Mouse (Mus musculus): ENCODE measurements around the gene Rbbp8nl. TPM values are rescaled to one million over a fixed set of nuclear protein-coding genes. Genes with fewer than 3 reads are reported as not detected.

Gene Rbbp8nl
- total RNA-seq, 2 experiments from 2014 or later = not detected

DNA sequence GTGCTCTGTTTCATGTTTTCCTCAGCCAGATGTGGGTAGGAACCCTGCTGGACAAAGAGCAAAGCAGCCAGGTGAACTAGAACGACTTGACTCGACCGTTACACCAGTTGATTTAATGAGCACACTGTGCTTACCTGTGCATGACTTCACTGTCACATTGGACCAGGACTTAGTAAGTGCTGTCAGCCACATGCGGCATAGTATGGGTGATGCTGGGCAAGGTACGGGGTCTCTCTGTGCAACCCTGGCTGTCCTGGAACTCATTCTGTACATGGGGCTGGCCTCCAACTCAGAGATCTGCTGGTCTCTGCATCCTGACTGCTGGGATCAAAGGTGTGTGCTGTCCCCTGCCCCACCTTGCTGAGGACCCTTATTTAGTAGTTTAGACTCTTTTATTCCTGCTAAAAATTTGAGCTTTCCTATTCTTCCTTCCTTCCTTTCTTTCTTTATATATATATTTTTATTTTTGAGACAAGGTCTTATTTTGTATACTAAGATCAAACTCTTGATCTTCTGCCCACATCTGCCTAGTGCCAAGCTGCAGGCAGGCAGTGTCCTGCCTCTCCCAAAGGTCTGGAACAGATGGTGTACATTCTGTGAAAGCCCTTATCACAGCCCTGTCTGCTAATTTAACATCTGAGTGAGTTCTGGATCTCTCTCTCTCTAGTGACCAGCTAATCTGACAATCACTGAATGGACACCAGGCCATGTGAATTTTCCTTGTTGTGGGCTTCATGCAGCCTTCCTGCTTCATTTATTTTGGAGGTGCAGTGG lies 35.1 kb downstream of the Rbbp8nl start:
- Histone ChIP-seq H3K27ac (no peak overlapping the region), H3K4me3 (no peak overlapping the region)
- intact Hi-C loops (cut with DNase I) = loop anchor here (5.0 kb wide), 2 partner anchors 47 to 337 kb away; no protein-coding TSS in a partner anchor
- DNase-seq (ENCODE audit: extremely low spot score in 1 of 2, low spot score in 2 of 2) = no peak
- TF ChIP-seq CTCF (IDR thresholded peaks at IDR 0.05) = no peak

DNA sequence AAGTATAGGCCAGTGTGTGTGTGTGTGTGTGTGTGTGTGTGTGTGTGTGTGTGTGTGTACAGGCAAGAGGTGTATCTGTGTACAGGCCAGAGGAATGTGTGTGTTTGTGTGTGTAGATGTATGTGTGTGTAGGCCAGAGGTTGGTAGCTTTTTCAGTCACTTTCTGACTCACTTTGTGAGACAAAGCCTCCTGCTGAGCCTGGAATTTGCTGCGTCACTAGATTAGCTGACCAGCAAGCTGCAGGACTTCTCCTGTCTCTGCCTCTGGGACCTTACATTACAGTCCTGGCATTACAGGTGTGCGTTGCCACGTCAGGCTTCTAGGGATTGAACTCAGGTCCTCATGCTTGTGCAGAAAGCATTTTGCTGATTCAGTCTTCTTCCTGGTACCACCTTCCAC lies 37.8 kb downstream of the Rbbp8nl start:
- H3K4me3 ChIP-seq = no peak overlapping the region
- H3K27ac ChIP-seq = no peak overlapping the region
- intact Hi-C loops (cut with DNase I) = loop anchor here (1.0 to 5.0 kb wide), 3 partner anchors 45 to 335 kb away; partner anchors contain the start of gene Adrm1
- TF ChIP-seq CTCF (IDR thresholded peaks at IDR 0.05) = no peak
- no peak for DNase-seq (ENCODE audit: extremely low spot score in 1 of 2, low spot score in 2 of 2)

DNA sequence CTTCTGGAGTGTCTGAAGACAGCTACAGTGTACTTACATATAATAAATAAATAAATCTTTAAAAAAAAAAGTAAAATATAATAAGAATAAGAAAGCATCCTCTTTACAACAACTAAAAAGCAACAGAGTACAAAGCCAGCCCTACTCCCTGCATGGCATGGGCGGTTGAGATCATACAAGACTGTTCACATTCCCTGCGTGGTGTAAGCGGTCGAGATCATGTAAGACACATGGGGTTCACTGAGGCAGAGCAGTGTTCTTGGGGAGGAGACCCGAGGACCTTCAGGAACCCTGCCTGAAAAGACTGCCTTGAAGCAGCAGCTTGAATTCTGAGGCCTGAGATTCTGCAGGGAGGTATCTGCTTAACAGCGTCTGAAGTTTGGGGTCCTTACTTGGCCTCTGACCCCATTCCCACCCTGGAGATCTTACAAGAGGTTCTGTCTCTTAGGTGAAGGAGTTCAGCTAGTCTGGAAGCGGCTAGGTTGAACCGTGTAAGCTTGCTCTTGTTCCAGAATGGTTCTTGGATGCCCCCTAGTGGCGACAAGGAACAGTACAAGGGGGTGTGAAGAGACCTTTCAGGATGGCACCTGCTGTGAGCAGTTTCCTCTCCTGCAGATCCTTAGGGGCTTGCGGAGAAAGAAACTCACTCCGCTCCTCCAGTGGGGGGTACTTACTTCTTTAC lies 38.6 kb downstream of the Rbbp8nl start:
- intact Hi-C loops (cut with DNase I) = loop anchor here (1.0 to 5.0 kb wide), 3 partner anchors 44 to 334 kb away; partner anchors contain the start of gene Adrm1

DNA sequence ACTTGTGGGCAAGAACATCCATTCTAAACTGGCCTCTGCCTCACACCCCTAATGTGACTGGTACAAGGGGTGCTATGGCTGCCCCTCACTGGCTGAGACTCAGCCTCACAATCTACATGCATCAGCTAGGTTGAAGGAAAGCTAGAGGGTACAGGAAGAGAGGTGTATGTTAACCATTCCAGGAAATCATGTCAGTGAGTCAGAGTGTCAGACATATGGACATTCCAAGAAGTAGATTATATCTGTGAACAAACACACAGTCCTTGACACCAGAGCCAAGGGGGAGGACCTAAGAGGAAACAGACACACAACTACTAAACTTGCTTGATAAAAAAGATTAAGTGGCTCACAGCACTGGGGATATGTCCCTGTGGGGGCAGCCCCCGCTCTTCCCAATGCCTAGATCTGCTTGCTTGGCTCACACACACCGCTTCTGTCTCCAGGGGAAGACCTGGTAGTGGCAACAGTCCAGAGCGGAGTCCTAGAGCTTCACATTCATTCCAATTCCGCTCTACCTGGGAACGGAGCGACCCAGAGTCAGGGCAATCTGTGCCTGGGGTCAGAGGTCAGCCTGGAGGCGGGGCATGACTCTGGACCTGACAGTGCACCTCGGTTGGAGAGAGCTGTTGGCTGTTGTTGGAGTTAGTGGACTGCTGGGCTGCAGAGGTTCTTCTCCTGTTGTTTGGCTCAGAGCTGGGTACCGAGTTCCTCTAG lies 40.6 kb downstream of the Rbbp8nl start:
- no peak for TF ChIP-seq CTCF (IDR thresholded peaks at IDR 0.05)
- Histone ChIP-seq H3K27ac (no peak overlapping the region), H3K4me3 (no peak overlapping the region)
- no peak for DNase-seq (ENCODE audit: extremely low spot score in 1 of 2, low spot score in 2 of 2)
- intact Hi-C loops (cut with DNase I) = no loop called here

More for the DNA sequence above, 38.6 kb downstream of the Rbbp8nl start:
- no peak overlapping the region for H3K27ac ChIP-seq
- DNase-seq (ENCODE audit: extremely low spot score in 1 of 2, low spot score in 2 of 2) = peak; percentile 80 to 83
- no peak overlapping the region for H3K4me3 ChIP-seq
- TF ChIP-seq CTCF (IDR thresholded peaks at IDR 0.05) = peak; percentile 100

DNA sequence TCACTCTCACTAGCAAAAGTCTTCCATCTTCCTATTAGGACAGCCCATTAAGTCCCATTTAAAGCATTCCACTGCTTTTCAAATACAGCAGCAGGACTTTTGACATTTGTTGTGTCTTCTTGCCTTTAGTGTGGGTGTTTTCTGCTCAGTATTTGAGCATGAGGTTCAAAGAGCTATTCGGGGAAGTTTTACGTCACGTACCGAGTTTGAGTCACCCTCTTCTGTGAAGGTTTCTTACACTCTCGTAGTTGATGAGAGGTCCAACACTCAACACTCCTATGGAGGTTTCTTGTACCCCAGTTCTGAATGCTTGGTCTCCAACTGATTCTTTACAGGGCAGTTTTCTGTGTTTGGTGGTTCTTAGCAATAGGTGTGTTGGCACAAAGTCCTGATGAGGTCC lies 41.8 kb downstream of the Rbbp8nl start:
- no peak for DNase-seq (ENCODE audit: extremely low spot score in 1 of 2, low spot score in 2 of 2)
- intact Hi-C loops (cut with DNase I) = no loop called here
- Histone ChIP-seq H3K27ac (no peak overlapping the region), H3K4me3 (no peak overlapping the region)
- no peak for TF ChIP-seq CTCF (IDR thresholded peaks at IDR 0.05)

DNA sequence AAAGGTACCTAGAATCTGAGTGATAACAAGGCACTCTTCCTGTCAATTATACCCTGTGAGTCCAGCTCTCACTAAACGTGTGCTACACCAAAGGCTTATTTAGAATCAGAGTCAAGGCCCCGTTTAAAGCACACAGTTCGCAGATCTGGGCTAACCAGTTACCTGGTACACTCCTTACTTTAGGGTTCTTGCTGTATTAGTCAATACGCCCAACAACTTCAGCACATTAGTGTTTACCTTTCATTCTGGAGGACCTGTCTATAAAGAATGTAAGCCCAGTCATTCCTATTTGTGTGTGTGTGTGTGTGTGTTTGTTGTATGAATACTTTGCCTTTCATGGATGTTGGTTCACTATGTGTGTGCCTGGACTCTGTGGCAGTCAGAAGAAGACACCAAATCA lies 46.6 kb downstream of the Rbbp8nl start:
- Histone ChIP-seq H3K27ac (no peak overlapping the region), H3K4me3 (no peak overlapping the region)
- intact Hi-C loops (cut with DNase I) = no loop called here
- DNase-seq (ENCODE audit: extremely low spot score in 1 of 2, low spot score in 2 of 2) = no peak
- no peak for TF ChIP-seq CTCF (IDR thresholded peaks at IDR 0.05)

DNA sequence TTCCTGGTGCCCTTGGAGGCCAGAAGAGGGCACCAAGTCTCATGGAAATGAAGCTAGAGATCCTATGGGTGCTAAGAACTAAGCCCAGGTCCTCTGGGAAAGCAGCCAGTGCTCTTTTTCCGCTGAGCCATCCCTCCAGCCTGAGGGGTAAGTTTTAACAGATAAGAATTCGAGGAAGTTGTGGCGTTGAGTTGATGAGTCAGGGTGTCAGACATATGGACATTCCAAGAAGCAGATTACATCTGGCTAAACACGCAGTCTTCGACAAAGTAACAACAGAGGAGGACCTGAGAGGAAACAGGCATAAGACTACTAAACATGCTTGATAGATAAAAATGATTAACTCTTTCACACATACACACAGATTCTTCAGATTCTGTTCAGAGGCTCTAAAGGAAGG lies 51.1 kb downstream of the Rbbp8nl start:
- H3K27ac ChIP-seq = no peak overlapping the region
- intact Hi-C loops (cut with DNase I) = loop anchor here (5.0 kb wide), 1 partner anchor 41 kb away; no protein-coding TSS in a partner anchor

DNA sequence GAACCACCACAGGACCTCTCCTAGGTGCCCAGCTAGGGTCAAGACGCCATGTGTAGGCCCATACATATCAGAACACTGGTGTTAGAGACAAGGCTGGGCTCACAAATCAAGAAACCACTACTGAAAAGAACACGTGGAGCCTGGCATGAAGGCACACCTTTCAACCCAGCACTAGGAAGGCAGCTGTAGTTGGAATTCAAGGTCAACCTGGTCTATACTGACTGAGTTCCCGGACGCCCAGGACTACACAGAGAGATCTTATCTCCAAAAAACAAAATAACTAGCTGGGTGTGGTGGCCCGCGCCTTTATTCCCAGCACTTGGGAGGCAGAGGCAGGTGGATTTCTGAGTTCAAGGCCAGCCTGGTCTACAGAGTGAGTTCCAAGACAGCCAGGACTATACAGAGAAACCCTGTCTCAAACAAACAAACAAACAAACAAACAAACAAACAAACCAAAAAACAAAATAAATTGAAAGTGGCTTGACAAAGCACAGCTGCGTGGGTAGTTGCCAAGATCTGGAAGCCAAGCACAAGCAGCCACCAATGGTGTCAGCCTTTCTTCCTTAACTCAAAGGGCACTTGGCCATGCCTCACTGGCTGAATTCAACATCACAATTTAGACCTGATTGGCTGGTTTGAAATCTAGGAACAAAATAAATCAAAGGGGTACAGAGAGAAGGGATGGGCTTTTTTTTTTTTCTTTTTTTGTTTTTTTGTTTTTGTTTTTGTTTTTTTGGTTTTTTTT lies 51.9 kb downstream of the Rbbp8nl start:
- TF ChIP-seq CTCF (IDR thresholded peaks at IDR 0.05) = no peak
- no peak for DNase-seq (ENCODE audit: extremely low spot score in 1 of 2, low spot score in 2 of 2)
- intact Hi-C loops (cut with DNase I) = loop anchor here (5.0 kb wide), 1 partner anchor 40 kb away; no protein-coding TSS in a partner anchor
- H3K4me3 ChIP-seq = no peak overlapping the region
- H3K27ac ChIP-seq = no peak overlapping the region

More for the DNA sequence above, 51.1 kb downstream of the Rbbp8nl start:
- H3K4me3 ChIP-seq = no peak overlapping the region
- TF ChIP-seq CTCF (IDR thresholded peaks at IDR 0.05) = no peak
- no peak for DNase-seq (ENCODE audit: extremely low spot score in 1 of 2, low spot score in 2 of 2)

DNA sequence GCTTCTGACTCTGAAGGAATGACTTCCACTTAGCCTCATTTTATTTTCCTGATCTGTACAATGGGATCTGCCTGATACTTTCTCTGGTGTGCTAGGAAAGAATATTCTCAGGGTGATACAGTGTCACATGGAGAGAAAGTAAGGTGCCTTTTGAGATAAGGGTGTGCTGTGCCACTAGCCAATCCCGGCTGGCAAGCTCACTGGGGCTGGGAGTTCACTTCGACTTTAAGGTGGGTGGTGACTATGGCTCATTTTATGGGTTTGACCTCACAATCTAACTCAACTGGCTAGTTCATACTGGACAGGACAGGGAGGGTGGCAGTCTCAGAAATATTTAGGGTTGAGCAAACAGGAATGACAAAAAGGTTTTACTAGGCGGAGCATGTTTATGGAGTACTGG lies 52.7 kb downstream of the Rbbp8nl start:
- intact Hi-C loops (cut with DNase I) = loop anchor here (5.0 kb wide), 1 partner anchor 40 kb away; no protein-coding TSS in a partner anchor

DNA sequence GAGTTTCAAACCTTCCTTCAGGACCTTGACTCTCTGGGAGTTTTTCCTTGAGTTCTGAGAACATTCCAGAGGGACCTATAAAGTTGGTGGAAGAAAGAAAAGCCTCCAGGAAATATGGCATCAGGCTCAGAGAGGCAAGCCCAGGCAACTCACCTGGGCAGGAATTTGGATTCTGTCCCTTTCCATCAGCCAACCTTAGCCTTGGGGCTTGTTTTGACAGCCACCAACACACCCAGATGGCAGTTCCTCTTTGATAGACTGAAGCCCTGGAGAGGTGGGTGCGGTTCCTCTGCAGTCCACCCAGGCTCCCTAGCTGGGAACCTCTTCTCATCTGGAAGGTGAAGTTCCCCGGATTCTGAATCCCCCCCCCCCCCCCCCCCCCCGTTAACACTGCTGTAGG lies 53.2 kb downstream of the Rbbp8nl start:
- no peak overlapping the region for H3K27ac ChIP-seq
- DNase-seq (ENCODE audit: extremely low spot score in 1 of 2, low spot score in 2 of 2) = no peak
- no peak overlapping the region for H3K4me3 ChIP-seq
- intact Hi-C loops (cut with DNase I) = loop anchor here (5.0 kb wide), 1 partner anchor 39 kb away; no protein-coding TSS in a partner anchor
- no peak for TF ChIP-seq CTCF (IDR thresholded peaks at IDR 0.05)

More for the DNA sequence above, 52.7 kb downstream of the Rbbp8nl start:
- Histone ChIP-seq H3K4me3 (no peak overlapping the region), H3K27ac (no peak overlapping the region)
- no peak for TF ChIP-seq CTCF (IDR thresholded peaks at IDR 0.05)
- no peak for DNase-seq (ENCODE audit: extremely low spot score in 1 of 2, low spot score in 2 of 2)

DNA sequence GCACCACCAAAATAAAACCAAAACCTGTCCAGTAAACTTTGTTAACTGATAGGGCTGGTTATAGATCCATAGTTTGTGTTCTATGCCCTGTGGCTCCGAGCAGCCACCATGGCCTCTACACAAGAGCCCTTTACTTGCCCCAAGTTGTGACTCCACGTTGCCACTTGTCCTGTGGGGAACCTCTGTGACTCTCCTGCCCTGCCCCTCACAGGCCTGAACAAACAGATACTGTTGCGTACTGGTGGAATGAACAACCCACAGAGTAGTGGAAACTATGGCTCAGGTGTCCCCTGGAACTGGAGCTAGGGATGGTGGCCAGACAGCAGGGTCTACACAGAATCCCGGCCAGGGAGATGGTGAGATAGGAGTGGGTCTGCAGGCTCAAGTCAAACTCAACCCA lies 53.9 kb downstream of the Rbbp8nl start:
- intact Hi-C loops (cut with DNase I) = loop anchor here (5.0 kb wide), 1 partner anchor 38 kb away; no protein-coding TSS in a partner anchor
- no peak for TF ChIP-seq CTCF (IDR thresholded peaks at IDR 0.05)
- Histone ChIP-seq H3K27ac (no peak overlapping the region), H3K4me3 (no peak overlapping the region)
- no peak for DNase-seq (ENCODE audit: extremely low spot score in 1 of 2, low spot score in 2 of 2)

All from left cerebral cortex, adult 2 months (tissue).